Mouse (Mus musculus) kidney, embryonic 14.5 days (tissue): Measurements from ENCODE around the gene Aurkb. TPM values are rescaled to one million over a fixed set of nuclear protein-coding genes. Genes with fewer than 3 reads are reported as not detected.

ENCODE experiments used
- ATAC-seq: fragments of 200-750 bp; cut with Nextera tagmentation; 2 replicates; pipeline ENCODE4 v1.8.0; 2017; ENCODE audit warnings: moderate number of reproducible peaks, mild to moderate bottlenecking, moderate TSS enrichment, moderate library complexity; ENCODE audit not compliant: low FRiP score, low TSS enrichment
- H3K27ac ChIP-seq: fragments of 300-500 bp; sonication (generic); 2 replicates; pipeline ENCODE4 v1.5.1; 2014; ENCODE audit warnings: low read depth, mild to moderate bottlenecking, low read length, moderate library complexity, mixed read lengths
- H3K27me3 ChIP-seq: fragments of 300-500 bp; sonication (generic); 2 replicates; pipeline ENCODE4 v1.6.1; 2014; ENCODE audit warnings: mild to moderate bottlenecking, low read length; ENCODE audit not compliant: control insufficient read depth, insufficient read depth
- H3K36me3 ChIP-seq: fragments of 300-500 bp; sonication (generic); 2 replicates; pipeline ENCODE4 v1.6.1; 2014; ENCODE audit warnings: low read length, mixed read lengths; ENCODE audit not compliant: control insufficient read depth, insufficient read depth
- H3K4me1 ChIP-seq: fragments of 300-500 bp; sonication (generic); 2 replicates; pipeline ENCODE4 v1.6.1; 2014; ENCODE audit warnings: low read length, mixed read lengths; ENCODE audit not compliant: control insufficient read depth, insufficient read depth
- H3K4me2 ChIP-seq: fragments of 300-500 bp; sonication (generic); replicated peaks from 2 replicates; pipeline ENCODE4 v1.6.1; 2014; ENCODE audit warnings: low read depth, mild to moderate bottlenecking, low read length
- H3K4me3 ChIP-seq: fragments of 300-500 bp; sonication (generic); 2 replicates; pipeline ENCODE4 v1.5.1; 2014; ENCODE audit warnings: mild to moderate bottlenecking, low read length
- H3K9ac ChIP-seq: fragments of 300-500 bp; sonication (generic); 2 replicates; pipeline ENCODE4 v1.6.1; 2014; ENCODE audit warnings: low read depth, mild to moderate bottlenecking, low read length, moderate library complexity
- H3K9me3 ChIP-seq: fragments of 300-500 bp; sonication (generic); 2 replicates; pipeline ENCODE4 v1.6.1; 2016; ENCODE audit warnings: low read length; ENCODE audit not compliant: control insufficient read depth
- WGBS: fragments of 180-500 bp; shearing (Covaris S2); extraction: QIAGEN DNeasy Blood & Tissue Kit; methylation state at CpG from one replicate; pipeline ENCODE4 v1.1.7; 2014; 5-methylcytosine and 5-hydroxymethylcytosine counted together
- polyA plus RNA-seq: library from polyadenylated mRNA; unstranded; fragments of >200 nt; fragmentation: Nextera tagmentation; extraction: Ambion mirVana; gene quantifications from 2 replicates; pipeline ENCODE4 v1.2.1, GENCODE M21; 2014

Gene Aurkb
- polyA plus RNA-seq, 1 experiment from 2014 or later: 155 TPM

DNA sequence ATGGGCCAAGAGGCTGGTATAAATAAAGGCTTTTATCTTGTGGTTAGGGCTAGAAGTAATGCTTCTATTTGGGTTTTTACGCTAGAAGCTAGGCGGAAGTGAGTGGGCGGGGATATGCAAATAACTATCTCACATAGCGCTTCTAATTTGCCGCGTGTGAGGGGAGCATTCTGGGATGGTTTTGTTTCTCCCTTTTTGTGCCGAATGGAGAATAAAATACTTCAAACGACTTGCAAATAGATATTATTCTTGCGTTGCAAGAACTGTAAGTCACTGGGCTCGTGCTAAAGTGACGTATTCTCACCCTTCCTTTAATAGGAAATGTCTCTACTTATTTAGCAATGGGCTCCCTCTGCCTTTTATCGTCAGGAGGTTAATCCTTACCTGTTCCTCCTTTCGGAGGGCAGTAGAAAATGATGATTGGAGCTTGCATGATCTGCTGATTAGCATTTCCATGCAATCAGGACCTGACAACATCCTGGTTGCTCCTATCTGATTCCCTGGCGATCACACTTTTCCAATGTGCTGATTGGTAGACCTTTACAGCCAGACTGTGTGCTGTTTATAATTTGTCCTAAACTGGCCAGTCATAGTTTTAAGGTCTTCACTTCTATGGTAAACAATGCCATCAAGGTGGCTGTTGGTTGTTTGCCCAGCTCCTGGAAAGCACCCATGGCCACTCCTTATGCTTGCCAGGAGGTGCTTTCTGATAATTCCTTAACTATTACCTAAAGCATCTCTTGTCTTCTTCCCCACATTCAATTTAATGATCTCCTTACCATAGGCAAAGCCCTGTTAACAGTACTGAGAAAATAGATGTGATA, 27.8 kb downstream of the Aurkb start:
- peak; percentile 70 for ATAC-seq
- Histone ChIP-seq H3K36me3 (no peaks in the 10 kb centered on the region), H3K4me2 (peak overlapping the region; percentile 41), H3K4me1 (peaks cover 20% of the 10 kb centered on the region; the same call in 1 of the 2 replicates), H3K4me3 (peak overlapping the region; percentile 21), H3K9ac (peak overlapping the region; percentile 57), H3K27ac (peak overlapping the region; percentile 90), H3K27me3 (no peaks in the 10 kb centered on the region), H3K9me3 (no peaks in the 10 kb centered on the region)
- under 1% methylated on average over 14 of the region's 14 CpGs for WGBS

DNA sequence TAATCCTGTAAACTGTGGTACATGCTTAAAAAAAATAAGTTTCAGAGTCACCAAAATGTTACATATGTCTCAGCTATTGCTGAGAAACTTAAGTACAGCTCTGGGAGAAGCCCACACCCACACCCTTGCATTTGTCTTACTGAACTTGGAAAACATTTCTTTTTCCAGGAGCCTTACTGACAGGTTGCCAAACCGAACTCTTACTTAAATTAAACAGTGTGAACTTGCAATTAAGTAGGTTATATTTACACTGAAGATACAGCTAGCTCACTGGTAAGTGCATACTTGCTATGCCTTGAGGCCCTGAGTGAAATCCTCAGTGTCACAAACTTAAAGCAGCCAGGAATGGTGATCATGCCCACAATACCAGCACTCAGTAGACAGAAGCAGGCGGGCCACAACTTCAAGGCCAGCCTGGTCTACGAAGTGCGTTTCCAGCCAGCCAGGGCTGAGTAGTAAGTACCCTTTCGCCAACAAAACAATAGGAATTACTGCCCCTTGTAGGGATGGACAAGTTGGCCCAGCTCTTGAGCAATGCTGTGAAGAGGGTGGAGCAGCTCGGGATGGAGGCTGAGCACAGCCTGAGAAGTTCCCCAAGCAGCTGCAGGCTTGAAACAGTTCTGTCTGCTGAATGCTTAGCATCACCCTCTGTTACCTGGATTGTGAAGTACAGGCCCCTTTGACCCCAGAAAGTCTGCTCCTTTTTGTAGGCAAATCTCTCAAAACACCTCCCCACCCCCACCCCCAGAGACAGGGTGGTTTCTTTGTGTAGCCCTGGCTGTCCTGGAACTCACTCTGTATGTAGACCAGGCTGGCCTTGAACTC, 28.7 kb downstream of the Aurkb start:
- H3K4me1 ChIP-seq: peaks cover 20% of the 10 kb centered on the region; the same call in 1 of the 2 replicates
- 0 out of 2 replicates have a peak overlapping the region, but pooled peaks have one; percentile 12 for H3K4me2 ChIP-seq
- ATAC-seq: no peak
- H3K4me3 ChIP-seq: no peak overlapping the region
- no peaks in the 10 kb centered on the region for H3K9me3 ChIP-seq
- no peaks in the 10 kb centered on the region for H3K27me3 ChIP-seq
- no peaks in the 10 kb centered on the region for H3K36me3 ChIP-seq
- 0 out of 2 replicates have a peak overlapping the region, but pooled peaks have one; percentile 23 for H3K9ac ChIP-seq
- WGBS: 37% methylated on average over 6 of the region's 6 CpGs
- H3K27ac ChIP-seq: peak overlapping the region; percentile 90

DNA sequence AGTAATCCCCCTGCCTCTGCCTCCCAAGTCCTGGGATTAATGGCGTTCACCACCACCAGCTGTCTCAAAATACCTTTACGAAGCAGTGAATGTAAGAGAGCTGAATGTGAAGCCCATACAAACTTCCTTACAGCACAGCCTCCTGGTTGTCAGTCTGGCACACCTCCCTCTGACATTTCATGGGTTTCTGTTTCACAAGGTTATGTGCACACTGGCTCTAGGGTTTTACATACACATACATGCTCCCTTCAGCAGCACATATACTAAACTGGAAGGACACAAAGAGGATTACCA, 29.3 kb downstream of the Aurkb start:
- Histone ChIP-seq H3K9me3 (no peaks in the 10 kb centered on the region), H3K4me3 (no peak overlapping the region), H3K9ac (no peak overlapping the region), H3K27ac (no peak overlapping the region), H3K4me1 (peaks cover 19% of the 10 kb centered on the region; the same call in 1 of the 2 replicates), H3K27me3 (no peaks in the 10 kb centered on the region), H3K4me2 (no peak overlapping the region), H3K36me3 (no peaks in the 10 kb centered on the region)
- WGBS: 55% methylated on average over 2 of the region's 2 CpGs
- no peak for ATAC-seq

DNA sequence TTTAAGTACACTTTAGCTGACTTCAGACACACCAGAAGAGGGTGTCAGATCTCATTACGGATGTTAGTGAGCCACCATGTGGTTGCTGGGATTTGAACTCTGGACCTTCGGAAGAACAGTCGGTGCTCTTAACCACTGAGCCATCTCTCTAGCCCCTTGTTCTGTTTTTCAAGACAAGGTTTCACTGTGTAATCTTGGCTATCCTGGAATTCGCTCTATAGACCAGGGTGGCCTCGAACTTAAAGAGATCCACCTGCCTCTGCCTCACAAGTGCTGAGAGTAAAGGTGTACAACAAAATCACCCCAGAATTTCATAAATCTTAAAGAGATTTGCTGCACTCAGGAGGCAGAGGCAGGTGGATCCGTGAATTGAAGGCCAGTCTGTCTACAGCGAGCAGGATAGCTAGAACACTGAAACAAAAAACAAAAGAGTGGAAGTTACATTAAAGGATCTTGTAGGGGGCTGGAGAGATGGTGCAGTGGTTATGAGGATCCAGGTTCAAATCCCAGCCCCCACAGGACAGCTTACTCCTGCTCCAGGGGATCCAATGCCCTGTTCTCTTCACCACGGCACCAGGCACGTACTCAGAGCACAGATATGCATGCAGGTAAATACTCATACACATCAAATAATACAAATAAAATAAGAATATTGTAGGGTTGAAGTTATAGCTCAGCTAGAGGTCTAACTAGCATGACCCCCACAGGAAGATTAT, 30.5 kb downstream of the Aurkb start:
- WGBS: 62% methylated on average over 8 of the region's 9 CpGs
- no peaks in the 10 kb centered on the region for H3K9me3 ChIP-seq
- H3K4me3 ChIP-seq: no peak overlapping the region
- no peaks in the 10 kb centered on the region for H3K36me3 ChIP-seq
- H3K27me3 ChIP-seq: no peaks in the 10 kb centered on the region
- H3K9ac ChIP-seq: no peak overlapping the region
- H3K4me2 ChIP-seq: no peak overlapping the region
- ATAC-seq: no peak
- peaks cover 20% of the 10 kb centered on the region; the same call in 1 of the 2 replicates for H3K4me1 ChIP-seq
- H3K27ac ChIP-seq: no peak overlapping the region

DNA sequence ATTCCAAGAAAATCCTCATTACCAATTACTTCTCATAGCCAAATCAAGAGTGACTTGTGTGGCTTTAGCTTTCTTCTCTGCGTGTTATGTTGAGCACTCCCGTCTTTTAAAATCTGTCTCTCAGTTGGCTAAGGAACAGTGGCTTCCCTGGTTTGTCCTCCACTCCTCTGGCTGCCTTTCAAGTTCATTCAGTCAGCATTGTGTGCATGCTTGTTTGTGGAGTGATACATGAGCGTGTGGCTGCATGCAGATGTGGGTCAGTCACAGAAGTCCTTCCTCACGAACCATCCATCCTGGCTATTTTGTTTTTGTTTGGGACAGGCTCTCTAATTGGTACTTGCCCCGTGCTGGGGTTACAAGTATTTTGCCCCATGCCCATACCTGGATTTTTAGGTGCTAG, 31.1 kb downstream of the Aurkb start:
- Histone ChIP-seq H3K27ac (no peak overlapping the region), H3K27me3 (no peaks in the 10 kb centered on the region), H3K36me3 (no peaks in the 10 kb centered on the region), H3K4me1 (peaks cover 15% of the 10 kb centered on the region; the same call in 1 of the 2 replicates), H3K9ac (no peak overlapping the region), H3K4me2 (no peak overlapping the region), H3K9me3 (no peaks in the 10 kb centered on the region), H3K4me3 (no peak overlapping the region)
- 65% methylated on average over 5 of the region's 5 CpGs for WGBS
- no peak for ATAC-seq

DNA sequence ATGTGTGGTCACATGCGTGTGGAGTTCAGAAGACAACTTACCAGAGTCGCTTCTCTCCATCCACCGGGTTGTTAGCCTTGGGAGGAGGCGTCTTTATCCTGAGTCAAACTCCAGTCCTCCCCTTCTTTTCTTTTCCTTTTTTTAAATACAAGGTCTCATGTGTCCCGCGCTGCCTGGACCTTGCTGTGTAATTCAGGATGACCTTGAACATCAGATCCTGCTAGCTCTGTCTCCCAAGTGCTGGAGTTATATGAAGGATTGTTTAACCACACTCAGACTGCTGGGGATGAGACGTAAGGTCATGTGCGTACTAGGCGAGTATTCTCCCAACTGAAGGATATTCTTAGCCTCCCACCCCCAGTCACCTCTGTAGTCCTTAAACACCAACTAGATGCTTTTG, 31.9 kb downstream of the Aurkb start:
- no peak overlapping the region for H3K4me2 ChIP-seq
- no peak for ATAC-seq
- WGBS: 83% methylated on average over 9 of the region's 9 CpGs

DNA sequence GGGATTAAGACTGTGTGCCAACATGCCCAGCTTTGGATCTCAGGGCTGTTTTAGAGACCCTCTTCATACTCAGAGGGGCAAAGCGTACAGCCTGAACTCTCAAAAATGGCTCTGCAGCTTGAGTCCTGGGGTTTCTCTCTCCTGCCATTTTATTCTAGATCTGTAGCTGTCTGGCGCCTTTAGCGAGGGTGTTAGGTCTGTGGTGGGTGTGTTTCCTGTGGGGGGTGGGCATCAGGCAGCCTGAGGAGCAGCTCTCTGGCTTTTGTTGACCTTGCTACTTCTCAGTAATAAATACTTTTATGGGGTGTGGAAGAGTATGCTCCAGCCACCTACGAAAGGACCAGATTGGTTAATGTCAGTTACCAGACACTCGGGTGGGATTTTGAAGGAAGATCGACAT, 32.6 kb downstream of the Aurkb start:
- H3K27ac ChIP-seq: no peak overlapping the region
- H3K4me3 ChIP-seq: no peak overlapping the region
- H3K27me3 ChIP-seq: no peaks in the 10 kb centered on the region
- no peaks in the 10 kb centered on the region for H3K9me3 ChIP-seq
- no peaks in the 10 kb centered on the region for H3K36me3 ChIP-seq
- H3K9ac ChIP-seq: no peak overlapping the region
- H3K4me2 ChIP-seq: no peak overlapping the region
- 47% methylated on average over 6 of the region's 6 CpGs for WGBS
- no peak for ATAC-seq
- H3K4me1 ChIP-seq: peaks cover 11% of the 10 kb centered on the region; the same call in 1 of the 2 replicates

More for the DNA sequence above, 31.9 kb downstream of the Aurkb start:
- Histone ChIP-seq H3K27ac (no peak overlapping the region), H3K9me3 (no peaks in the 10 kb centered on the region), H3K27me3 (no peaks in the 10 kb centered on the region), H3K4me3 (no peak overlapping the region), H3K9ac (no peak overlapping the region), H3K4me1 (peaks cover 13% of the 10 kb centered on the region; the same call in 1 of the 2 replicates), H3K36me3 (no peaks in the 10 kb centered on the region)

DNA sequence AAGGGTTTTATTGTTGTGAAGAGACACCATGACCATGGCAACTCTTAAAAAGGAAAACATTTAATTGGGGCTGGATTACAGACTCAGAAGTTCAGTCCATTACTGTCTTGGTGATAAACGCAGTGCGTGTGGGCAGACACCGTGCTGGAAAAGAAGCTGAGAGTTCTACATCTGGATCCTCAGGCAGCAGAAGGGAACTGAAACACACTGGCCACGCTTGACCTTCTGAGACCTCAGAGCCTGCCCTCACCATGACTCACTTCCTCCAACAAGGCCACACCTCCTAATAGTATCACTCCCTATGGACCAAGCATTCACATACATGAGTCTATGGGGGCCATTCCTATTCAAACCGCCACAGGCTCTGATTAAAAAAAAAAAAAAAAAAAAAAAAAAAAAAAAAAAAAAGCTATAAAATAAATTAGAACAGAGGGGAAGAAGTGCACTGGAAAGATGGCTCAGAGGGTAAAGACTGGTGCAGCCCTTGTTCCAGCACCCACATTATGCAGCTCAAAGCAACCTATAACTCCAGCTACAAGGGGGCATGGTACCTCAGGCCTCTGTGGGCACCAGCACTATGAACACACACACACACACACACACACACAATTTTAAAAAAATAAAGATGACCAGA, 33.5 kb downstream of the Aurkb start:
- peak; percentile 40; the same call in 1 of the 2 replicates for ATAC-seq
- no peaks in the 10 kb centered on the region for H3K9me3 ChIP-seq
- no peak overlapping the region for H3K4me3 ChIP-seq
- H3K9ac ChIP-seq: no peak overlapping the region
- H3K36me3 ChIP-seq: no peaks in the 10 kb centered on the region
- H3K4me1 ChIP-seq: peaks cover 10% of the 10 kb centered on the region; the same call in 1 of the 2 replicates
- WGBS: 38% methylated on average over 5 of the region's 5 CpGs
- no peaks in the 10 kb centered on the region for H3K27me3 ChIP-seq
- H3K27ac ChIP-seq: no peak overlapping the region
- no peak overlapping the region for H3K4me2 ChIP-seq
